Mouse (Mus musculus): ENCODE data around the gene Zdhhc5.

Zdhhc5 gene

GRCm38 (mm10) chr2:84638428-84639220 lies 76.4 kb downstream of the Zdhhc5 start:
- DNase-seq, result peak in 1 of 2 experiments; percentile 35

Data from kidney, adult 8-10 months (tissue).